Mouse (Mus musculus): ENCODE results near the gene Snx33.

- no peak for TF ChIP-seq ZC3H11A (IDR thresholded peaks at IDR 0.05; ENCODE audit: low read depth, low read length)
- TF ChIP-seq TBP (IDR thresholded peaks at IDR 0.05; ENCODE audit: low read depth, low read length) = no peak
- no peak for TF ChIP-seq CTCF (IDR thresholded peaks at IDR 0.05 in 2 of 3, conservative IDR thresholded peaks at IDR 0.05 in 1 of 3; ENCODE audit: control insufficient read depth in 1 of 3, insufficient read depth in 1 of 3, low read depth in 2 of 3, low read length in 3 of 3, poor library complexity in 1 of 3, severe bottlenecking in 1 of 3)
- TF ChIP-seq MYC (IDR thresholded peaks at IDR 0.05; ENCODE audit: low read depth, low read length) = peak; percentile 41; the same call in 1 of the 2 replicates
- peak; percentile 66 for TF ChIP-seq GATA1 (IDR thresholded peaks at IDR 0.05; ENCODE audit: low read depth, low read length)
- TF ChIP-seq USF2 (IDR thresholded peaks at IDR 0.05; ENCODE audit: borderline replicate concordance in 1 of 2, insufficient read depth in 1 of 2, low read depth in 1 of 2, low read length in 2 of 2) = peak in 1 of 2 experiments; percentile 64; a peak in 2 of 4 replicates
- no peak; the same call in 1 of the 2 replicates for TF ChIP-seq SMC3 (IDR thresholded peaks at IDR 0.05; ENCODE audit: low read depth, low read length)
- no peak for TF ChIP-seq ELF1 (IDR thresholded peaks at IDR 0.05; ENCODE audit: low read depth, low read length)
- no peak for TF ChIP-seq CHD1 (IDR thresholded peaks at IDR 0.05; ENCODE audit: low read depth, low read length)
Observed at GRCm38 (mm10) chr9:56924651-56925027, 3.5 kb downstream of the Snx33 start.
